Mouse (Mus musculus) heart, postnatal 4 days (tissue): Measurements from ENCODE around the gene S1pr5. TPM values are rescaled to one million over a fixed set of nuclear protein-coding genes. Genes with fewer than 3 reads are reported as not detected.
"Not testable (repeated sequence)": the region's sequence is repeated elsewhere in the genome, so short reads cannot be mapped to it uniquely, and the experiment has no call there.

Source experiments
- DNase-seq: peaks from one replicate; pipeline ENCODE4 v3.0.0; 2021
- total RNA-seq, 2 experiments: library from RNA; stranded (reverse); gene quantifications; 2 replicates each; pipeline ENCODE4 v1.2.3; 2021

S1pr5 gene
- total RNA-seq, 2 experiments from 2014 or later = 0.17 to 0.29 TPM

DNA sequence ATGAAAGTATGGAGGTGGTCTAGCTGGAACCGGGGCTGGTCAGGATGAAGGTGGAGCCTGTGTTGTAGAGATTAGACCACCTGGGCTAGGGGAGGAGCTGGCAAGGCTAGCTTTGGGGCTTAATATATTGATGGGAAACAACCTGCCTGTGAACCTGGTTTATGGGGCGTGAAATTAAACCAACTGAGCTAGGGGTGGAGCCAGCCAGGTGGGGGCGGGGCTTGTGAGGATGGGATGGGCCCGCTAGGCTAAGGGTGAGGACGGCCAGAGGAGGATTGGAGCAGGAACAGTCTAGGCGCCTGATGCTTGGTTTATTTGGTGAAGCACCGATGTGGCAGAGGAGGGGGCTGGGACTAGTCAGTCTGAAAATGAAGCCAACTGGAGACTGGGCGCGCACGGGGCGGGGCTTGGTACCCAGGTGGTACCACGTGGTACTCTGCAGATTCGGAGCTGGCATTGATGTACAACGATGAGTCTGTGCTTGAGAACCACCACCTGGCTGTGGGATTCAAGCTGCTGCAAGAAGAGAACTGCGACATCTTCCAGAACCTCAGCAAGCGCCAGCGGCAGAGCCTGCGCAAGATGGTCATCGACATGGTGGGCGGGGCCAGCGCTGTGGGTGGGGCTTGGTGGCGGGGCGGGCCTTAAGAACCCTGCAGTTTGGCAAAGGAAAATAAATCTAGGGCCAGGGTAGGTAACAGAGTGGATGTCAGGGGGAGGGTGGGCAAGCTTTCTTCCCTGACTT, 43.5 kb downstream of the S1pr5 start:
- no peak for DNase-seq

DNA sequence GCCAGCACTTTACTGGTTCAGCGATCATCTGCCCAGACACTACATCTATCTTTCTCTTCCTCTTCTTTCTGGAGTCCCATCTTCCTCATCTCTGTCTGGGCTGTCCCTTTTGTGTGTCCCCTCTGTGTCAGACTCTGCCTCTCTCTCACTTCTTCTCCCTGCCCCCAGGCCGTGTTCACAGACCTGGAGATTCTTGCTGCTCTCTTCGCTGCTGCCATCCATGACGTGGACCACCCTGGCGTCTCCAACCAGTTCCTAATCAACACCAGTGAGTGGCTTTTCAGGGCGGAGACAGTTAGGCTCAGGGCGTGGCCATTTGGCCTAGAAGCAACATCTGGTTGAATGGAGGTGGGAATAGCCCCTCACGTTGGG, 44.1 kb downstream of the S1pr5 start:
- DNase-seq = no peak

DNA sequence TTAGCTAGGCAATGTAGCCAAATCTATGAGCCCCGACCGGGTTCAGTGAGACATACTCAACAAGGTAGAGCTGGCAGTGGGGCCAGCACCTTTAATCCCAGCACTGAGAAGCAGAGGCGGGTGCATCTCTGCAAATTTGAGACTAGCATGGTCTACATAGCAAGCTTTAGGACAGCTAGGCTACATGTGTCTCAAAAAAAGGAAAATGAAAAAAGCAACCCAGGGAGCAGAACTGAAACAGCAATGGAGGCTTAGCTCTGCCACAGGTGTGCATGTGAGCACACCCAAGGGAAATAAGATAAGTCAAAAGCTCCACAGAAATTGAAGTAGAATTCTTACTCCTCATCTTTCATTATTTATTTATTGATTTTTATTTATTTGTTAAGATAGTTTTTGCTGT, 49.3 kb downstream of the S1pr5 start:
- DNase-seq = no peak

DNA sequence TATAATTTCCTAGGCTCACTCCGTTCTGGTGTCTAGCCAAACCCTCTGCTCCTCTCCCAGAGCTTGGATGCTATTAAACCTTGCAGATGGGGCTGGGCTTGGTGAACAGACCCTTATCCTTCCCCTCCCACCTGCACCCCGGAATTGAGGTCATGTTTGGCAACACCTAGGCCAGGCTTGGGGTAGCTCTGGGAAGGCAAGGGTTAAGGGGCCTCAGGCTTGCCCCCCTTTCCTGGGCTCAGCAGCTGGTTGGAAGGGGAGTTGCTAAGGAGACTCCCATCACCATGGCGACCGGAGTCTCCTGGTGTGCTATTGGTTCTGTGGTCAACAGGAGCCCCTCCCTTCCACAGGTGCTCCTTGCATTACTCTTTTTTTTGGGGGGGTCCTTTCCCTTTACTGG, 50.3 kb downstream of the S1pr5 start:
- DNase-seq = no peak

DNA sequence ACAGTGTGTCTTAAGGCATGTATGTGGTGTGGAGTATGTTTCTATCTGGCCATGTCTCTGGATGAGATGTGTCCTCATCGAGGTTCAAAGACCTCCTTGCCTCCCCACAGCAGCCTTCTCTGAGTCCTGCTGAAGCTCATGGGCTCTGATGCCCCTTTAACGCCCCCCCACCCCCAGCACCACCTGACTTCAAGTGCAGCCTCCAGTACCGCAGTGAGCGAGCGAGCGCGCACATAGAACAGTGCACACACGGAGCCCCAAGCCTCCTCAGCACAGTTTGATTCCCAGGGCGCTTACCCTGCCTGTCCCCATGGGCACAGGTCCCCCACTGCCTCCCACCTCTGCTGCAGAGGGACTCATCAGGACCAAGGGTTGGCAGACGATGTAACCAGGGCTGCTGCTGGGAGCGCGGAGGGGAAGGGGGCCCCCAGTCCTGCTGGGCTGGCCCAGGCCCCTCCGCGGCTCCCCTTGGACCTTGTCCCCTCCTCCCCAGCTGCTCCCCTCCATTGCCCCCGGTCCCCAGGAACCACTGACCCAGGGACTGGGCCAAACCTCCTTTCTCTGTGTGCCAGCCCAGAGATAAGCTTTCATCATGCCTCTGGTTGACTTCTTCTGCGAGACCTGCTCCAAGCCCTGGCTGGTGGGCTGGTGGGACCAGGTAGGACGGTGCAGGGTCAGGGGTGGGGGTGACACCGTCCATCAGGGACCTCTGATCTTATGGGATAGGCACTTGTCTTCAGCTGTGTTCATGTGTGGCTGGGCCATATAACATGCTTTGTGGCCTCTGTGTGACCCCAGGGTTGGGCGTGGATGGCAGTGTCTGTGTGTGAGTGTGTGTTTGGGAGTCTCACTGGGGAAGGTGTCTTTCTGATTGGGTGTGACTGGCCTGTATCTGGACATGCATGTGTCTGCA, 51.5 kb downstream of the S1pr5 start:
- DNase-seq = no peak

DNA sequence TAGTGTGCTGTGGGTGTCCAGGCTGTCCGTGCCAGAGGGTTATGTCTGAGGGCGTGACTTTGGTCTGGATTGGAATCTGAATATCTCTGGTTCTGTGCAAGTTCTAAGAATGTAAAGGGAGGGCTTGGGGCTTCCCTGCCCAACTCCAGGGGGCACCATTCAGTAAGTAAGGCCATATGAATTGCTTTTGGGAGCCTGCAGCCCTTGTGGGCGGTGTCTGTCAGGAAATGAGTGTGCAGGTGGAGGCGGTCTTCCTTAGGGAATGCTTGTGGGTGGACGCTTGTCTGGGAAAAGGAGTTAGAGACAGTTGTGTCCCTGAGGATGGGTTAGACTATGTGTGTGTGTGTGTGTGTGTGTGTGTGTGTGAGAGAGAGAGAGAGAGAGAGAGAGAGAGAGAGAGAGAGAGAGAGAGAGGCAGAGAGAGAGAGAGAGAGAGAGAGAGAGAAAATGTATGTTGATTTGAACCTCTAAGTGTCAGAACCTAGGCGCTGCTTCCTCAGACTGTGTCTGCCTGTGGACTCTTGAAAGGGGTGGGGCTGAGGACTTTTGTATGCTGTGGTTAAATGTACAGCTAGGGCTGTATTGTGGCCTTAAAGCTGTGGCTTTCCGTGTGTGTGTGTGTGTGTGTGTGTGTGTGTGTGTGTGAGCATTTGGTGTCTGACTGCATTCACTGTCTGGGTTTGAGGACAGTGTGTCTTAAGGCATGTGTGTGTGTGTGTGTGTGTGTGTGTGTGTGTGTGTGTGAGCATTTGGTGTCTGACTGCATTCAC, 52.3 kb downstream of the S1pr5 start:
- not testable (repeated sequence) for DNase-seq

DNA sequence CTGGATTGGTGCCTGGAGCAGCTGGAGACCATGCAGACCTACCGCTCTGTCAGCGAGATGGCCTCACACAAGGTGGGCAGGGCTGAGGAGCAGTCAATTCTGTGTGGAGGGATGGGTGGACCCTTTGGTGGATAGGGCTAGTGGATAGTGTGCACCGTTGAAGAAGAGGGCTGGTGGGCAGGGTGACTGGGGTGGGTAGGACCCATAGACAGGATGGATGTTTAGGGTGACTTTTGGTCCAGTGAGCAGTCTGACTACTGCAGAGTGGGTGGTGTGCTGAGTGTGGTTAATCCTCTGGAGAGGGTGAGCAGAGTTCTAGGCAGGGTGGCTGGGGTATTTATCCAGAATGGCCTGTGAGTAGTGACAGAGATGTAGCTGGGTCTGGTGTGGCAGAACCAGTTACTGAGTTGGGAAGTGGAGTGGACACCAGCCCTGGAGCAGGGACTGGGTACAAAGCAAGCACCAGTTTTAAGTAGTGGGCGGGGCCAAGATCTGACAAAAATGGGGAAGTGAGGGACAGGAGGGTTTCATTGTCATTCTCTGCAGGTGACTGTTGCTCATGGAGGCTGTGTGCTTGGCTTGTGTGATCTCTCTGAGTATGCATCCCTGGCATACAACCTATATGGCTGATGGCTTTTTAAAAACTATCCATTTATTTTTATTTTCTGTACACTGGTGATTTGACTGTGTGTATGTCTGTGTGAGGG, 53.3 kb downstream of the S1pr5 start:
- DNase-seq = no peak

DNA sequence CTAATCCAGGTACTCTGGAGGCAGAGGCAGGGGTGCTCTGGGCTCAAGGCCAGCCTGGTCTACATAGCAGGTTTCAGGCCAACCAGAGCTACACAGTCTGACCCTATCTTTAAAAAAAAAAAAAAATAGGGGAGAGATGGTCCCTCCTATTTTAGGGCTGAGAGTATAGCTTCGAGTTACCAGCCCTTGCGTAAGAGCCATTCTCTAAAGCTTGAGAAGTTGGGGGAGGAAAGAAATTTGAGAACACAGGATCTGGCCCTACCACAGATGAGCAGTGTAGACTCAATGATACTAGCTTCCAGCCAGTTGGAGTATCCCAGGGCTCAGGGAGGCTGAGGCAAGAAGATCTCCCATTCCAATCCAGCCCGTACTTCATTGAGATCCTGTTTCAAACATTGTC, 54.5 kb downstream of the S1pr5 start:
- no peak for DNase-seq

Other genes with a start within 250 kb of the S1pr5 start
- gene Mrpl4, start 245.7 kb downstream of the S1pr5 start, total RNA-seq = 10 to 100 TPM; 85.7 to 98.0 TPM
- gene Icam1, start 232.5 kb downstream of the S1pr5 start, total RNA-seq = 1 to 10 TPM; 8.0 to 8.5 TPM
- gene Icam4, start 219.1 kb downstream of the S1pr5 start, total RNA-seq = under 1 TPM; 0.27 to 0.93 TPM
- gene Icam5, start 216.4 kb downstream of the S1pr5 start, total RNA-seq = not detected
- gene Zglp1, start 181.3 kb downstream of the S1pr5 start, total RNA-seq = not detected
- gene Gm49373, start 175.3 kb downstream of the S1pr5 start, total RNA-seq = under 1 TPM; 0.14 to 0.23 TPM
- gene Fdx1l, start 174.8 kb downstream of the S1pr5 start, total RNA-seq = 10 to 100 TPM; 34.1 to 35.5 TPM
- 1 to 10 TPM in 1 of 2 experiments, under 1 TPM in 1; 0.64 to 2.2 TPM for gene Gm38431, start 156.4 kb downstream of the S1pr5 start, total RNA-seq
- gene Raver1, start 156.4 kb downstream of the S1pr5 start, total RNA-seq = 10 to 100 TPM; 44.4 to 48.9 TPM
- gene Tyk2, start 117.2 kb downstream of the S1pr5 start, total RNA-seq = 1 to 10 TPM; 7.7 to 8.2 TPM
- 100 to 1,000 TPM; 145 to 158 TPM for gene Cdc37, start 98.5 kb downstream of the S1pr5 start, total RNA-seq
- gene Pde4a, start 82.7 kb downstream of the S1pr5 start, total RNA-seq = 10 to 100 TPM; 18.7 to 21.1 TPM
- 10 to 100 TPM; 33.7 to 37.7 TPM for gene Keap1, start 9.1 kb downstream of the S1pr5 start, total RNA-seq
- 10 to 100 TPM; 53.1 to 59.1 TPM for gene Atg4d, start 16.9 kb upstream of the S1pr5 start, total RNA-seq
- gene Kri1, start 39.5 kb upstream of the S1pr5 start, total RNA-seq = 10 to 100 TPM; 18.5 to 21.0 TPM
- gene Cdkn2d, start 43.0 kb upstream of the S1pr5 start, total RNA-seq = 10 to 100 TPM; 49.5 to 54.6 TPM
- gene Ap1m2, start 63.9 kb upstream of the S1pr5 start, total RNA-seq = not detected
- 10 to 100 TPM; 63.4 to 65.0 TPM for gene Slc44a2, start 72.3 kb upstream of the S1pr5 start, total RNA-seq
- 10 to 100 TPM; 79.5 to 80.1 TPM for gene Ilf3, start 119.4 kb upstream of the S1pr5 start, total RNA-seq
- gene Qtrt1, start 163.4 kb upstream of the S1pr5 start, total RNA-seq = 10 to 100 TPM; 11.3 to 13.3 TPM
- 10 to 100 TPM; 83.9 to 86.7 TPM for gene Dnm2, start 176.5 kb upstream of the S1pr5 start, total RNA-seq